Mouse (Mus musculus) neutrophil, adult 59 days (primary cell): ENCODE measurements around the gene Hectd1. TPM values are rescaled to one million over a fixed set of nuclear protein-coding genes. Genes with fewer than 3 reads are reported as not detected.

Experiments
- total RNA-seq, 2 experiments: library from RNA; stranded (reverse); gene quantifications; 1 replicate in 1 of 2; 2 replicates in 1 of 2; pipeline ENCODE4 v1.2.4; 2023

Hectd1 gene
- total RNA-seq, result 10 to 100 TPM; 92.8 to 96.5 TPM

DNA sequence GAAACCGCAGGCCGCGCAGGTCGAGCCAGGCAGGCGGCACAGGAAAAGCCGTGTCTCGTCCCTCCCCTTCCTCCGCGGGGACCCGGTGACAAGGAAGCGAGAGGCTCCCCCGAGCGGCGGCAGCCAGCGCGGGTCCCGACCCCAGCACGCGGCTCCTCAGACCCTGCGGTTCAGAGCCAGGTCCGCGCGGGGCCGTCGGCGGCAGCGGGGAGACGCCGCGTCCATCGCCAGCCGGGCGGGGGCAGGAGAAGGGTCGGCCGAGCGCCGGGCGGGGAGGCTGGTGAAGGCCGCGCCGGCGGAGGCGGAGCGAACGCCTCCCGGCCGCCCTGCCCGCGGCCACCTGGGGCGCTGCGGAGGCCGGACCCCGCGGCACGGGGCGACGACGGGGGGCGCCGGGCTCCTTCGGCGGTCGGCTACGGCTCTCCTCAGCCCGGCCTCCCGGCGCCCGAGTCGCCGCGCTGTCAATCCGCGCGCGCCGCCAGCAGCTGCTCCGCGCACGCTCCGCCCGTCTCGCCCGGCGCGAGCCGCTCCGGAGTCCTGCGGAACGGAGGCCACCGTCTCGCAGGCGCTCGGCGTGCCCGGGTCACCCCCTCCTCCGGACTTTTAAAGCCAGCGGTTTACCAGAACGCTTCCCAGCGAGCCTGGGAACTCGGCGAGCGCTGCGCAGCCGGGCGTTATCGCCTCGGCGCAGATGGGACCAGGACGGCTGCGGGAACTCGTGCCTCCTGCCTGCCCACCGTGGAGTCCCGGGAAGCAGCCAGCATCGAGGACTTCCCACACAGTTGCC, at the start of gene Hectd1:
Hectd1 (minus strand) TSS at position 247 of the 787 bp plus-strand sequence.

Other genes starting within 250 kb of the Hectd1 start
- not detected for gene Coch, start 236.2 kb downstream of the Hectd1 start, total RNA-seq
- 10 to 100 TPM; 12.7 to 14.0 TPM for gene Ap4s1, start 138.5 kb downstream of the Hectd1 start, total RNA-seq
- 10 to 100 TPM; 37.9 to 40.4 TPM for gene Strn3, start 137.6 kb downstream of the Hectd1 start, total RNA-seq
- gene Heatr5a, start 141.8 kb upstream of the Hectd1 start, total RNA-seq, result 10 to 100 TPM; 40.0 to 42.1 TPM
- 1 to 10 TPM; 3.1 to 3.6 TPM for gene Dtd2, start 177.0 kb upstream of the Hectd1 start, total RNA-seq
- gene Gpr33, start 198.5 kb upstream of the Hectd1 start, total RNA-seq, result not detected